Mouse (Mus musculus) hindbrain, embryonic 15.5 days (tissue): ENCODE results near the gene Ttc28. TPM values are rescaled to one million over a fixed set of nuclear protein-coding genes. Genes with fewer than 3 reads are reported as not detected.

Experiments used
- ATAC-seq: fragments of 200-750 bp; cut with Nextera tagmentation; 2 replicates; pipeline ENCODE4 v1.8.0; 2017; ENCODE audit warnings: low read depth, moderate number of reproducible peaks, moderate TSS enrichment; ENCODE audit not compliant: low FRiP score
- H3K27ac ChIP-seq: fragments of 300-500 bp; sonication (generic); replicated peaks from 2 replicates; pipeline ENCODE4 v1.5.1; 2015; ENCODE audit warnings: mild to moderate bottlenecking, inconsistent platforms
- H3K27me3 ChIP-seq: fragments of 300-500 bp; sonication (generic); 2 replicates; pipeline ENCODE4 v1.6.1; 2015; ENCODE audit warnings: control low read depth, inconsistent platforms
- H3K36me3 ChIP-seq: fragments of 300-500 bp; sonication (generic); 2 replicates; pipeline ENCODE4 v1.6.1; 2015; ENCODE audit warnings: control low read depth, inconsistent platforms
- H3K4me1 ChIP-seq: fragments of 300-500 bp; sonication (generic); replicated peaks from 2 replicates; pipeline ENCODE4 v1.6.1; 2015; ENCODE audit warnings: control low read depth, inconsistent platforms
- H3K4me2 ChIP-seq: fragments of 300-500 bp; sonication (generic); 2 replicates; pipeline ENCODE4 v1.6.1; 2015; ENCODE audit warnings: moderate library complexity, mild to moderate bottlenecking, inconsistent platforms
- H3K4me3 ChIP-seq: fragments of 300-500 bp; sonication (generic); 2 replicates; pipeline ENCODE4 v1.5.1; 2015; ENCODE audit warnings: mild to moderate bottlenecking, inconsistent platforms
- H3K9ac ChIP-seq: fragments of 300-500 bp; sonication (generic); 2 replicates; pipeline ENCODE4 v1.6.1; 2015; ENCODE audit warnings: inconsistent platforms
- H3K9me3 ChIP-seq: fragments of 300-500 bp; sonication (generic); 2 replicates; pipeline ENCODE4 v1.6.1; 2016; ENCODE audit warnings: control low read depth, inconsistent platforms
- WGBS: fragments of 180-500 bp; shearing (Covaris S2); methylation state at CpG from one replicate; pipeline ENCODE4 v1.1.7; 2015; 5-methylcytosine and 5-hydroxymethylcytosine counted together
- polyA plus RNA-seq: library from polyadenylated mRNA; unstranded; fragments of >200 nt; fragmentation: Nextera tagmentation; extraction: Ambion mirVana; gene quantifications from 2 replicates; pipeline ENCODE4 v1.2.1, GENCODE M21; 2015

Gene Ttc28
- polyA plus RNA-seq, 1 experiment from 2014 or later: 20.5 TPM

GRCm38 (mm10) chr5:110924636-110925035 is 45.0 kb downstream of the Ttc28 start:
- Histone ChIP-seq H3K4me3 (no peak overlapping the region), H3K9ac (no peak overlapping the region), H3K4me1 (peaks cover 3% of the 10 kb centered on the region; the same call in 1 of the 2 replicates), H3K9me3 (no peaks in the 10 kb centered on the region), H3K4me2 (no peak overlapping the region), H3K36me3 (no peaks in the 10 kb centered on the region), H3K27me3 (no peaks in the 10 kb centered on the region), H3K27ac (no peak overlapping the region)
- WGBS: 87% methylated on average over 3 of the region's 3 CpGs
- no peak for ATAC-seq

- Histone ChIP-seq H3K4me2 (no peak overlapping the region), H3K36me3 (no peaks in the 10 kb centered on the region), H3K27me3 (no peaks in the 10 kb centered on the region), H3K27ac (no peak overlapping the region), H3K9me3 (no peaks in the 10 kb centered on the region), H3K4me3 (no peak overlapping the region), H3K9ac (no peak overlapping the region), H3K4me1 (peaks cover 3% of the 10 kb centered on the region; the same call in 1 of the 2 replicates)
- ATAC-seq: no peak
- WGBS: 90% methylated on average over 5 of the region's 5 CpGs
Measured at GRCm38 (mm10) chr5:110925804-110926203, 46.2 kb downstream of the Ttc28 start.

GRCm38 (mm10) chr5:110928289-110928688 is 48.7 kb downstream of the Ttc28 start:
- H3K9me3 ChIP-seq: no peaks in the 10 kb centered on the region
- no peak overlapping the region for H3K27ac ChIP-seq
- H3K4me1 ChIP-seq: 0 out of 2 replicates have a peak, but pooled peaks cover under 1% of the 10 kb centered on the region
- WGBS: 62% methylated on average over 3 of the region's 3 CpGs
- H3K36me3 ChIP-seq: no peaks in the 10 kb centered on the region
- ATAC-seq: no peak
- no peak overlapping the region for H3K9ac ChIP-seq
- no peak overlapping the region for H3K4me2 ChIP-seq
- no peak overlapping the region for H3K4me3 ChIP-seq
- H3K27me3 ChIP-seq: no peaks in the 10 kb centered on the region

- Histone ChIP-seq H3K9me3 (no peaks in the 10 kb centered on the region), H3K36me3 (no peaks in the 10 kb centered on the region), H3K4me3 (no peak overlapping the region), H3K27ac (no peak overlapping the region), H3K27me3 (no peaks in the 10 kb centered on the region), H3K4me1 (no peaks in the 10 kb centered on the region), H3K9ac (no peak overlapping the region), H3K4me2 (no peak overlapping the region)
- WGBS: 69% methylated on average over 4 of the region's 4 CpGs
- no peak for ATAC-seq
Measured at GRCm38 (mm10) chr5:110929306-110929705, 49.7 kb downstream of the Ttc28 start.

- 31% methylated on average over 5 of the region's 5 CpGs for WGBS
- 0 out of 2 replicates have a peak, but pooled peaks cover 3% of the 10 kb centered on the region for H3K4me1 ChIP-seq
Measured at GRCm38 (mm10) chr5:110936606-110937005, 57.0 kb downstream of the Ttc28 start.

GRCm38 (mm10) chr5:110944326-110944725 is 64.7 kb downstream of the Ttc28 start:
- Histone ChIP-seq H3K9ac (no peak overlapping the region), H3K4me2 (no peak overlapping the region), H3K36me3 (no peaks in the 10 kb centered on the region), H3K27me3 (no peaks in the 10 kb centered on the region), H3K9me3 (no peaks in the 10 kb centered on the region), H3K4me3 (no peak overlapping the region), H3K27ac (no peak overlapping the region), H3K4me1 (peaks cover 24% of the 10 kb centered on the region)
- 90% methylated on average over 8 of the region's 8 CpGs for WGBS
- ATAC-seq: no peak

More at GRCm38 (mm10) chr5:110936606-110937005, 57.0 kb downstream of the Ttc28 start:
- H3K27me3 ChIP-seq: no peaks in the 10 kb centered on the region
- H3K36me3 ChIP-seq: no peaks in the 10 kb centered on the region
- no peak overlapping the region for H3K4me2 ChIP-seq
- no peak overlapping the region for H3K4me3 ChIP-seq
- ATAC-seq: no peak
- H3K9me3 ChIP-seq: no peaks in the 10 kb centered on the region
- H3K9ac ChIP-seq: no peak overlapping the region
- no peak overlapping the region for H3K27ac ChIP-seq

GRCm38 (mm10) chr5:110948476-110949399 is 69.1 kb downstream of the Ttc28 start:
- Histone ChIP-seq H3K4me1 (peaks cover 11% of the 10 kb centered on the region), H3K27ac (peak overlapping the region; percentile 39), H3K4me2 (no peak overlapping the region), H3K27me3 (no peaks in the 10 kb centered on the region), H3K4me3 (no peak overlapping the region), H3K36me3 (no peaks in the 10 kb centered on the region), H3K9ac (no peak overlapping the region), H3K9me3 (no peaks in the 10 kb centered on the region)
- ATAC-seq: peak; percentile 59; the same call in 1 of the 2 replicates
- 39% methylated on average over 12 of the region's 12 CpGs for WGBS

GRCm38 (mm10) chr5:110949791-110950190 is 70.2 kb downstream of the Ttc28 start:
- 61% methylated on average over 3 of the region's 3 CpGs for WGBS

GRCm38 (mm10) chr5:110958196-110958595 is 78.6 kb downstream of the Ttc28 start:
- H3K9ac ChIP-seq: no peak overlapping the region
- WGBS: 93% methylated on average over 4 of the region's 4 CpGs
- no peaks in the 10 kb centered on the region for H3K36me3 ChIP-seq

More at GRCm38 (mm10) chr5:110949791-110950190, 70.2 kb downstream of the Ttc28 start:
- Histone ChIP-seq H3K36me3 (no peaks in the 10 kb centered on the region), H3K4me1 (peaks cover 11% of the 10 kb centered on the region), H3K27ac (no peak overlapping the region), H3K9ac (no peak overlapping the region), H3K4me2 (no peak overlapping the region), H3K27me3 (no peaks in the 10 kb centered on the region), H3K9me3 (no peaks in the 10 kb centered on the region), H3K4me3 (no peak overlapping the region)
- ATAC-seq: no peak

GRCm38 (mm10) chr5:110960067-110960466 is 80.5 kb downstream of the Ttc28 start:
- Histone ChIP-seq H3K4me2 (no peak overlapping the region), H3K9ac (no peak overlapping the region), H3K9me3 (no peaks in the 10 kb centered on the region), H3K4me1 (no peaks in the 10 kb centered on the region; the same call in 1 of the 2 replicates), H3K36me3 (no peaks in the 10 kb centered on the region), H3K27ac (no peak overlapping the region), H3K4me3 (no peak overlapping the region), H3K27me3 (no peaks in the 10 kb centered on the region)
- WGBS: 51% methylated on average over 4 of the region's 4 CpGs
- no peak for ATAC-seq

More at GRCm38 (mm10) chr5:110958196-110958595, 78.6 kb downstream of the Ttc28 start:
- H3K4me2 ChIP-seq: no peak overlapping the region
- no peaks in the 10 kb centered on the region for H3K9me3 ChIP-seq
- ATAC-seq: no peak
- H3K4me3 ChIP-seq: no peak overlapping the region
- H3K27me3 ChIP-seq: no peaks in the 10 kb centered on the region
- no peak overlapping the region for H3K27ac ChIP-seq
- H3K4me1 ChIP-seq: no peaks in the 10 kb centered on the region; the same call in 1 of the 2 replicates

GRCm38 (mm10) chr5:110960890-110961289 is 81.3 kb downstream of the Ttc28 start:
- H3K9ac ChIP-seq: no peak overlapping the region
- no peaks in the 10 kb centered on the region for H3K27me3 ChIP-seq
- no peak overlapping the region for H3K27ac ChIP-seq
- H3K4me3 ChIP-seq: no peak overlapping the region
- no peaks in the 10 kb centered on the region; the same call in 1 of the 2 replicates for H3K4me1 ChIP-seq
- H3K9me3 ChIP-seq: no peaks in the 10 kb centered on the region
- no peaks in the 10 kb centered on the region for H3K36me3 ChIP-seq
- no peak overlapping the region for H3K4me2 ChIP-seq
- no peak for ATAC-seq
- WGBS: 55% methylated on average over 4 of the region's 4 CpGs

- H3K9ac ChIP-seq: no peak overlapping the region
- no peaks in the 10 kb centered on the region for H3K36me3 ChIP-seq
- no peak overlapping the region for H3K4me2 ChIP-seq
- H3K9me3 ChIP-seq: no peaks in the 10 kb centered on the region
- H3K27me3 ChIP-seq: no peaks in the 10 kb centered on the region
- ATAC-seq: no peak
- H3K4me1 ChIP-seq: no peaks in the 10 kb centered on the region
- WGBS: 76% methylated on average over 11 of the region's 11 CpGs
- H3K27ac ChIP-seq: no peak overlapping the region
- H3K4me3 ChIP-seq: no peak overlapping the region
Measured at GRCm38 (mm10) chr5:110967483-110968055, 88.0 kb downstream of the Ttc28 start.
